19 mouse cellular contexts compared by ENCODE assay signal in the genomic region with DNA sequence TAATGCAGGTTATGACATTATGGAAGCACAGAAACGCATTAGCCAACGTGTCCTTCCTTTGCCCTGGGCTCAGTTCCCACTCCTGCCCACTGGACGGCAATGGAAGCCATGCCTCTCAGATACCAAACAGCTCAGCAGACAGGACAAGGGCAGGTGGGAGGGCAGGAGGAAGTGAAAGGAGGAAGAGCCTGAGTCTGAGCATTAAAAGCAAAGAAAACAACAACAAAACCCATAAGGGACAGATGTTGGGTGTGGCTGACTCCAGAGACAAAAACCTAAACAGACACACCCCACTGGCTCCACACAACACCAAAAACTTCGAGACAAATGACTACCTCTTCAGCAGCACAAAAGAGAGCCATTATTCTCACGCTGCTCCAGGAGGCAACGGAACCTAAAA.
DNase-seq lines count a peak whose midpoint lies in the region; ATAC-seq and TF ChIP-seq lines count a peak whose summit lies in the region.
"Had no signal": no experiment of that assay in that cellular context is flagged by ENCODE, and none has a peak within 500 bp of the region (broad histone marks: within the 10 kb centered on the region; RNA-seq: fewer than 3 reads in every experiment).

No protein-coding gene starts in this region.

- peaks cover 69 to 97% of the 10 kb centered on the region in 2 experiments for H3K36me3 ChIP-seq in CH12.LX (replicated peaks in 1 of 2; ENCODE audit: control insufficient read depth in 1 of 2, insufficient read depth in 1 of 2, low read length in 1 of 2)
- peaks cover 78% of the 10 kb centered on the region for H3K36me3 ChIP-seq in embryonic facial prominence, embryonic 10.5 days (replicated peaks)
- H3K36me3 ChIP-seq in hindbrain, embryonic 11.5 days (ENCODE audit: control insufficient read depth, insufficient read depth, low read length) = no peaks in the 10 kb centered on the region

- TF ChIP-seq CTCF in layer of hippocampus, adult 2 months (conservative IDR thresholded peaks at IDR 0.05) = no peak
- TF ChIP-seq CTCF in CH12.LX (conservative IDR thresholded peaks at IDR 0.05 in 1 of 2, IDR thresholded peaks at IDR 0.05 in 1 of 2; ENCODE audit: low read depth in 2 of 2, low read length in 2 of 2) = no peak
- TF ChIP-seq CTCF in bone marrow macrophage, adult 2 months (IDR thresholded peaks at IDR 0.05; ENCODE audit: low read depth, low read length) = no peak

- no peak overlapping the region for H3K9ac ChIP-seq in CH12.LX (ENCODE audit: insufficient read depth, low read depth)
- H3K9ac ChIP-seq in hindbrain, embryonic 11.5 days (ENCODE audit: low read depth, low read length) = no peak overlapping the region
- H3K9ac ChIP-seq: embryonic facial prominence, embryonic 13.5 days; hindbrain, embryonic 13.5 days; liver, embryonic 13.5 days had no signal

- peaks cover 5 to 28% of the 10 kb centered on the region in 2 experiments; a peak in 3 of 4 replicates for H3K4me1 ChIP-seq in CH12.LX (ENCODE audit: control insufficient read depth in 1 of 2, insufficient read depth in 2 of 2)
- peaks cover 9% of the 10 kb centered on the region for H3K4me1 ChIP-seq in bone marrow macrophage, adult 2 months (ENCODE audit: control insufficient read depth, insufficient read depth, low read length)
- peaks cover 35% of the 10 kb centered on the region for H3K4me1 ChIP-seq in embryonic facial prominence, embryonic 10.5 days
- H3K4me1 ChIP-seq in hindbrain, embryonic 11.5 days (replicated peaks; ENCODE audit: control insufficient read depth, insufficient read depth, low read length) = peaks cover 2% of the 10 kb centered on the region; the same call in 1 of the 2 replicates

- peak; percentile 63 for TF ChIP-seq EP300 in CH12.LX (IDR thresholded peaks at IDR 0.05; ENCODE audit: low read length)

- no peak overlapping the region for H3K4me2 ChIP-seq in CH12.LX (ENCODE audit: insufficient read depth, low read depth, poor library complexity, severe bottlenecking)
- H3K4me2 ChIP-seq in hindbrain, embryonic 11.5 days (replicated peaks; ENCODE audit: low read depth, low read length) = no peak overlapping the region
- H3K4me2 ChIP-seq: embryonic facial prominence, embryonic 13.5 days; hindbrain, embryonic 13.5 days; liver, embryonic 13.5 days had no signal

- no peak; the same call in 1 of the 2 replicates for TF ChIP-seq POLR2A in CH12.LX (IDR thresholded peaks at IDR 0.05; ENCODE audit: low read depth, low read length)
- TF ChIP-seq POLR2A in bone marrow macrophage, adult 2 months (IDR thresholded peaks at IDR 0.05; ENCODE audit: borderline replicate concordance, low read depth, low read length) = no peak

- no peak; the same call in 1 of the 2 replicates for TF ChIP-seq RAD21 in CH12.LX (IDR thresholded peaks at IDR 0.05; ENCODE audit: low read depth, low read length)

- no peak overlapping the region for H3K4me3 ChIP-seq in layer of hippocampus, adult 2 months
- no peak overlapping the region for H3K4me3 ChIP-seq in CH12.LX (replicated peaks in 1 of 3; ENCODE audit: low read depth in 2 of 3, low read length in 2 of 3, poor library complexity in 1 of 3)
- H3K4me3 ChIP-seq in bone marrow macrophage, adult 2 months (ENCODE audit: insufficient read depth, low read length) = no peak overlapping the region
- no peak overlapping the region for H3K4me3 ChIP-seq in embryonic facial prominence, embryonic 10.5 days
- no peak overlapping the region for H3K4me3 ChIP-seq in hindbrain, embryonic 11.5 days (ENCODE audit: low read depth, low read length)
- H3K4me3 ChIP-seq: embryonic facial prominence, embryonic 13.5 days; hindbrain, embryonic 13.5 days; limb, embryonic 10.5 days; liver, embryonic 13.5 days had no signal

- H3K27me3 ChIP-seq in CH12.LX (replicated peaks) = no peaks in the 10 kb centered on the region
- no peaks in the 10 kb centered on the region; the same call in 1 of the 2 replicates for H3K27me3 ChIP-seq in embryonic facial prominence, embryonic 10.5 days (replicated peaks; ENCODE audit: low read depth, poor library complexity, severe bottlenecking)
- no peaks in the 10 kb centered on the region for H3K27me3 ChIP-seq in hindbrain, embryonic 11.5 days (ENCODE audit: control insufficient read depth, insufficient read depth, low read length)
- H3K27me3 ChIP-seq: liver, embryonic 13.5 days had no signal

- H3K27ac ChIP-seq in layer of hippocampus, adult 2 months = peak overlapping the region; percentile 39; the same call in 1 of the 2 replicates
- peak overlapping the region; percentile 9; the same call in 1 of the 2 replicates for H3K27ac ChIP-seq in CH12.LX (ENCODE audit: insufficient read depth, low read depth)
- peak overlapping the region; percentile 22; the same call in 1 of the 2 replicates for H3K27ac ChIP-seq in bone marrow macrophage, adult 2 months (ENCODE audit: insufficient read depth, low read depth, low read length)
- no peak overlapping the region for H3K27ac ChIP-seq in embryonic facial prominence, embryonic 10.5 days (replicated peaks)
- no peak overlapping the region for H3K27ac ChIP-seq in hindbrain, embryonic 11.5 days (ENCODE audit: low read depth, low read length)
- H3K27ac ChIP-seq: embryonic facial prominence, embryonic 13.5 days; hindbrain, embryonic 13.5 days; limb, embryonic 10.5 days; liver, embryonic 13.5 days had no signal

- DNase-seq in layer of hippocampus, adult 2 months (ENCODE audit: low spot score in 2 of 2) = no peak
- DNase-seq in layer of hippocampus, postnatal 25 days (ENCODE audit: extremely low spot score in 1 of 2, low spot score in 1 of 2) = no peak
- DNase-seq in CH12.LX (ENCODE audit: extremely low read depth) = no peak
- no peak for DNase-seq in urinary bladder, postnatal 4 days (ENCODE audit: low spot score in 2 of 2)
- DNase-seq in embryonic facial prominence, embryonic 10.5 days (ENCODE audit: low spot score) = no peak
- DNase-seq in hindbrain, embryonic 11.5 days (ENCODE audit: low spot score) = no peak
- DNase-seq: cerebellum, adult 11 months; kidney, postnatal 36 days; layer of hippocampus, postnatal 36 days; liver, embryonic 13.5 days; thymus, postnatal 25 days had no signal

- dilution Hi-C loops in CH12.LX (cut with MboI; ENCODE audit: extremely low pct_ligation_motif_present, extremely low pct_unique_long_range_greater_than_20kb, low sequenced_read_pairs) = no loop called here

- H3K9me3 ChIP-seq in CH12.LX (replicated peaks; ENCODE audit: low read length) = peaks cover 10% of the 10 kb centered on the region
- H3K9me3 ChIP-seq in embryonic facial prominence, embryonic 10.5 days = peaks cover 5% of the 10 kb centered on the region; the same call in 1 of the 2 replicates
- H3K9me3 ChIP-seq in hindbrain, embryonic 11.5 days (ENCODE audit: control insufficient read depth, low read length) = no peaks in the 10 kb centered on the region
- H3K9me3 ChIP-seq: embryonic facial prominence, embryonic 13.5 days; hindbrain, embryonic 13.5 days; limb, embryonic 10.5 days had no signal

- H3K79me2 ChIP-seq in CH12.LX (replicated peaks; ENCODE audit: control insufficient read depth, extremely low read depth, insufficient read depth, poor library complexity, severe bottlenecking) = peaks cover 41% of the 10 kb centered on the region

- WGBS in embryonic facial prominence, embryonic 10.5 days = 86% methylated on average over 6 of the region's 6 CpGs
- 53% methylated on average over 6 of the region's 6 CpGs for WGBS in hindbrain, embryonic 11.5 days

- in situ Hi-C loops in CH12.LX (cut with MboI; ENCODE audit: low pct_ligation_motif_present, low pct_unique_long_range_greater_than_20kb, low sequenced_read_pairs) = no loop called here

- peak; percentile 85 for ATAC-seq in monocyte, adult 5-6 weeks (replicated peaks; ENCODE audit: insufficient number of reproducible peaks, low FRiP score, low TSS enrichment, poor library complexity, severe bottlenecking)
- no peak for ATAC-seq in hindbrain, embryonic 11.5 days (ENCODE audit: low FRiP score)
- ATAC-seq: activated CD4-positive, CD25-positive, alpha-beta regulatory T cell, adult 4 months; intestine, postnatal 0 days; midbrain, embryonic 16.5 days had no signal

TF ChIP-seq in CH12.LX, 34 proteins besides CTCF, POLR2A, EP300 and RAD21:
- no peak for TF ChIP-seq NRF1 (IDR thresholded peaks at IDR 0.05; ENCODE audit: low read depth, low read length)
- TF ChIP-seq MAFK (IDR thresholded peaks at IDR 0.05; ENCODE audit: insufficient replicate concordance, low read length) = no peak
- peak; percentile 44; the same call in 1 of the 2 replicates for TF ChIP-seq IRF4 (IDR thresholded peaks at IDR 0.05; ENCODE audit: low read depth, low read length)
- no peak for TF ChIP-seq USF2 (conservative IDR thresholded peaks at IDR 0.05; ENCODE audit: low read depth, low read length)

Comparison
In these comparisons a context has a peak if more than half of its experiments do, and no peak if none do; other contexts are left out.
1. H3K27ac ChIP-seq: peak in layer of hippocampus, adult 2 months (single experiment), CH12.LX (single experiment) and bone marrow macrophage, adult 2 months (single experiment); none in embryonic facial prominence, embryonic 10.5 days (single experiment) and hindbrain, embryonic 11.5 days (single experiment).